Mouse (Mus musculus): ENCODE results near the gene Pik3ap1. TPM values are rescaled to one million over a fixed set of nuclear protein-coding genes. Genes with fewer than 3 reads are reported as not detected.
"Not testable (repeated sequence)": the region's sequence is repeated elsewhere in the genome, so short reads cannot be mapped to it uniquely, and the experiment has no call there.

Pik3ap1 gene
- polyA plus RNA-seq (2015; fragmentation: Nextera tagmentation; extraction: Ambion mirVana): 2.3 and 2.5 TPM in 2 replicates

DNA sequence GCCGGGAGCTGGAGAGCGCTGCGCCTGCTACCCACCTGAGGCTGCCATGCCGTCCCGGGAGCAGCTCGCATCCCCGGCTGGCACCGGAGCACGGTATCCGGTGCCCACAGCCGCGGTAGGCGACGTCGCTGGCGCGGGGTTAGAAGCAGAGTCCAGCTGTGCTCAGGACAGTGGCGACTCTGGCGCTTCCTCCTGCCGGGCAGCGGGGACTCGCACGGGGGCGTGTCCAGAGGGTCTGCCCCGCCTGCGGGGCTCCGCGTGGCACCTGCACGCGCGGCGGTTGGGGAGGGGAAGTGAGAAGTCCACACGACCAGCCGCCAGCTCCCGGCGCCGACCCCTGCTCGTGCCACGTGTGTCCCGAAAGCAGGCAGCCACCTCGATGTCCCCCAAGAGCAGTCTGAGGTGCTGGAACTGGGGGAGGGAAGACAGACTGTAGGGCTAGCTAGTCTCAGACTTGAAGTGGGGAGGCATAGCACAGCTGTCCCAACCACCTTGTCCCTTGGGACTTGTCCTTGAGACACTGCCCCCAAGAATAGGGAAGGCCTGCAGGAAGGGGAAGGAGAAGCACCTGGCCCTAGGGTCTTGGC lies at the start of gene Pik3ap1:
Gene Pik3ap1 (minus strand): TSS at position 181 of the 587 bp plus-strand sequence.
- Histone ChIP-seq H3K4me2 (ENCODE audit: low read length) (peak within 1 kb of the TSS; percentile 93), H3K4me1 (ENCODE audit: control insufficient read depth, insufficient read depth, low read depth, low read length) (peaks cover 8% of the 10 kb centered on the region), H3K4me3 (ENCODE audit: low read length) (peak within 1 kb of the TSS; percentile 50), H3K9me3 (ENCODE audit: control insufficient read depth, low read length) (no peaks in the 10 kb centered on the region), H3K27ac (ENCODE audit: low read depth, low read length) (no peak within 1 kb of the TSS), H3K9ac (ENCODE audit: low read depth, low read length) (peak within 1 kb of the TSS; percentile 51), H3K36me3 (ENCODE audit: control insufficient read depth, insufficient read depth, low read length) (no peaks in the 10 kb centered on the region), H3K27me3 (replicated peaks; ENCODE audit: control insufficient read depth, insufficient read depth, low read length) (peaks cover 6% of the 10 kb centered on the region; the same call in 1 of the 2 replicates)
- peak; percentile 40; the same call in 1 of the 2 replicates for ATAC-seq
- WGBS: 1% methylated on average over 40 of the region's 41 CpGs

DNA sequence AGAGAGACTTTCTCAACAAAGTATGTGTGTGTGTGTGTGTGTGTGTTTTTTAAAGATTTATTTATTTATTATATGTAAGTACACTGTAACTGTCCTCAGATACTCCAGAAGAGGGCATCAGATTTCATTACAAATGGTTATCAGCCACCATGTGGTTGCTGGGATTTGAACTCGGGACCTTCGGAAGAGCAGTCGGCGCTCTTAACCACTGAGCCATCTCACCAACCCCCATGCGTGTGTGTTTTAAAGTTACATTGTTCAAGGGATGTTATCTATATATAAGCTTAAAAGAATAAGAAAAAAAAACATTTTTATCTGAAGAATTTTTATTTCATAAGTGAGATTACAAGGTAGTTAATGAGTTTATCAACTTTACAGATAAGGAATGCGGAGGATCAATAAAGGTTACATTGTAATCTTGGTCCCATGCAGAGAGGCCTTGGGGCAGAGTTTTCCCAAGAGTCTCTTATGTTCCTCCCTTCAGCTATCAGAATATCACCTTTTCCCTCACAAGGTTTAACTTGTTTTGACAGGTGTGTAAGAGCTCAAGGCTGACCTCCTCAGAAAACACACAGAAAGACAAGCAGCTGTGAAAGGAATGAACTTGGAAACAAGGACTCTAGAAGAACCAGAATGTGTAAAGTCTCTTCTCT lies 46.7 kb upstream of the Pik3ap1 start:
- not testable (repeated sequence) for H3K4me3 ChIP-seq (ENCODE audit: low read length)
- WGBS: no CpG with 5 or more reads among the region's 6 CpGs

DNA sequence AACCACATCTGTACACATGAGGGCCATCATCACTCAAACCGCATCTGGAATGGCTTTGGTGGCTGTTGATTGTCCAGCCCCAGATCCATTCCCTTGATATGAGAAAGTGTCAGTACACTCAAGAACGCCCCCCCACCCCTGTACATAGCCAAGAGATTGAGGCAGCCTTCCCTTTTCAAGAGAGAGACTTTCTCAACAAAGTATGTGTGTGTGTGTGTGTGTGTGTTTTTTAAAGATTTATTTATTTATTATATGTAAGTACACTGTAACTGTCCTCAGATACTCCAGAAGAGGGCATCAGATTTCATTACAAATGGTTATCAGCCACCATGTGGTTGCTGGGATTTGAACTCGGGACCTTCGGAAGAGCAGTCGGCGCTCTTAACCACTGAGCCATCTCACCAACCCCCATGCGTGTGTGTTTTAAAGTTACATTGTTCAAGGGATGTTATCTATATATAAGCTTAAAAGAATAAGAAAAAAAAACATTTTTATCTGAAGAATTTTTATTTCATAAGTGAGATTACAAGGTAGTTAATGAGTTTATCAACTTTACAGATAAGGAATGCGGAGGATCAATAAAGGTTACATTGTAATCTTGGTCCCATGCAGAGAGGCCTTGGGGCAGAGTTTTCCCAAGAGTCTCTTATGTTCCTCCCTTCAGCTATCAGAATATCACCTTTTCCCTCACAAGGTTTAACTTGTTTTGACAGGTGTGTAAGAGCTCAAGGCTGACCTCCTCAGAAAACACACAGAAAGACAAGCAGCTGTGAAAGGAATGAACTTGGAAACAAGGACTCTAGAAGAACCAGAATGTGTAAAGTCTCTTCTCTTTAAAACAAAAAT lies 41.2 kb upstream of the Pik3ap1 start:
- H3K4me2 ChIP-seq (ENCODE audit: low read length); H3K4me1 ChIP-seq (ENCODE audit: control insufficient read depth, insufficient read depth, low read depth, low read length); H3K27ac ChIP-seq (ENCODE audit: low read depth, low read length); ATAC-seq; H3K4me3 ChIP-seq (ENCODE audit: low read length); H3K9ac ChIP-seq (ENCODE audit: low read depth, low read length); H3K27me3 ChIP-seq (replicated peaks; ENCODE audit: control insufficient read depth, insufficient read depth, low read length); H3K36me3 ChIP-seq (ENCODE audit: control insufficient read depth, insufficient read depth, low read length); H3K9me3 ChIP-seq (ENCODE audit: control insufficient read depth, low read length): not testable (repeated sequence)
- no CpG with 5 or more reads among the region's 8 CpGs for WGBS

More for the DNA sequence above, 46.7 kb upstream of the Pik3ap1 start:
- H3K27me3 ChIP-seq (replicated peaks; ENCODE audit: control insufficient read depth, insufficient read depth, low read length); H3K36me3 ChIP-seq (ENCODE audit: control insufficient read depth, insufficient read depth, low read length); H3K4me1 ChIP-seq (ENCODE audit: control insufficient read depth, insufficient read depth, low read depth, low read length); H3K27ac ChIP-seq (ENCODE audit: low read depth, low read length); H3K9me3 ChIP-seq (ENCODE audit: control insufficient read depth, low read length); ATAC-seq; H3K9ac ChIP-seq (ENCODE audit: low read depth, low read length); H3K4me2 ChIP-seq (ENCODE audit: low read length): not testable (repeated sequence)

DNA sequence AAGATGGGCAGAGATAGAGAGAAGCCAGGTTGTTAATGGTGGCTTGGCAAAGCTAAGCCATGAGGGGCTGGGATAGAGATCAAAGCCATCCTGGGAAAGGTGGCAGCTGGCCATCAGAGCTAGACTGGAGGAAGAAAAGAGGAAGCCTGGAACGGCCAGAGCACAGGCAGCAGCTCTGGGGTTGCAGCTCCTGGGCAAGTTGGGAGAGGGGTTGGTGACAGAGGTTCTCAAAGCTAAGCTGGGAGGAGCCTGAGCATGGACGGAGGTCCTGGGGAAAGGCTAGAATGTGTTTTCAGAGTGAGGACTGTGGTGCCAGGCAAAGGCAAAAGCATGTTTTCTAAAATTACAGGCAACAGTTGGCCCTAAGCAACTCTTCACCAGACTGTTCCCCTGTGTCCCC lies 36.4 kb upstream of the Pik3ap1 start:
- WGBS: 77% methylated on average over 2 of the region's 2 CpGs
- Histone ChIP-seq H3K4me2 (ENCODE audit: low read length) (no peak overlapping the region), H3K9me3 (ENCODE audit: control insufficient read depth, low read length) (peaks cover 4% of the 10 kb centered on the region), H3K4me1 (ENCODE audit: control insufficient read depth, insufficient read depth, low read depth, low read length) (no peaks in the 10 kb centered on the region), H3K4me3 (ENCODE audit: low read length) (no peak overlapping the region), H3K27me3 (replicated peaks; ENCODE audit: control insufficient read depth, insufficient read depth, low read length) (no peaks in the 10 kb centered on the region), H3K9ac (ENCODE audit: low read depth, low read length) (no peak overlapping the region), H3K27ac (ENCODE audit: low read depth, low read length) (no peak overlapping the region), H3K36me3 (ENCODE audit: control insufficient read depth, insufficient read depth, low read length) (no peaks in the 10 kb centered on the region)
- ATAC-seq: no peak

DNA sequence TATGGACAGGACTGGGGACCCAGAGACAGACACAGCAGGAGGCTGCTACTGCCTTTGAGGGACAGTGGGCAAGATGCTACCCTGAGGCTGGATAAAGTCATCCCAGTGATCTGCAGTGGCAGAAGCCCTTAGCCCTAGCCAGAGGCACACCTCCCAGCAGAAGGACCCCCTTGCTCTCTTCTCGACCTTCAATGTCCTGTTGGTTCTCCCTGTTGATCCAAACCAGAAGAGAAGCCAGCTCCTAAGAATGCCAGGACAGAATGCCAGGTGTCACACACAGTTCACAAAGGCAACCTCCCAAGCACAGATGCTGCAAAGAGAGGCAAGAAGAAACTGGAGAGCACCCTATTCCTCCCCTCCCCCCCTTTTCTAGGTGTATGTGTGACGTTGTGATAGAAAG lies 33.9 kb upstream of the Pik3ap1 start:
- Histone ChIP-seq H3K4me2 (ENCODE audit: low read length) (no peak overlapping the region), H3K9me3 (ENCODE audit: control insufficient read depth, low read length) (peaks cover 2% of the 10 kb centered on the region), H3K27ac (ENCODE audit: low read depth, low read length) (no peak overlapping the region), H3K9ac (ENCODE audit: low read depth, low read length) (no peak overlapping the region), H3K27me3 (replicated peaks; ENCODE audit: control insufficient read depth, insufficient read depth, low read length) (no peaks in the 10 kb centered on the region), H3K36me3 (ENCODE audit: control insufficient read depth, insufficient read depth, low read length) (no peaks in the 10 kb centered on the region), H3K4me1 (ENCODE audit: control insufficient read depth, insufficient read depth, low read depth, low read length) (no peaks in the 10 kb centered on the region), H3K4me3 (ENCODE audit: low read length) (no peak overlapping the region)
- ATAC-seq: no peak
- 82% methylated on average over 2 of the region's 2 CpGs for WGBS

DNA sequence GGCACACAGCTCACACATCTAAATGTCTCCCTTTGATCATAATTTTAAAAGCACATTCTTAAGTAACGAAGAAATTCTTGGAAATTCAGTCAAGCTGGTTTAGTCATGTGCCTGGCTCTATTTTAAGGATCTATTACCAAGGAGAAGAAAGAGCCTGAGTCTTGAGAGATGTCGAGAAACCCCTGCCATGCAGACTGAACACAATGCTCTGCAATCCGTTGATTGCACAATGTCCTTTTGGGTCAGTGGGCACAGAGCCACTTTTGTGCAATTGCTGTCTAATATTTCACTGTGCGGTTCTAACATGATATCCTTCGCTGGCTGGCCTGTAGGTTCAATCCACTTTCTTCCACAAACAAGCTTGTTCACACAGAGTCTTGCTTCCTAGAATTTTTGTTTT lies 33.1 kb upstream of the Pik3ap1 start:
- Histone ChIP-seq H3K4me1 (ENCODE audit: control insufficient read depth, insufficient read depth, low read depth, low read length) (no peaks in the 10 kb centered on the region), H3K4me2 (ENCODE audit: low read length) (no peak overlapping the region), H3K27ac (ENCODE audit: low read depth, low read length) (no peak overlapping the region), H3K9ac (ENCODE audit: low read depth, low read length) (no peak overlapping the region), H3K4me3 (ENCODE audit: low read length) (no peak overlapping the region), H3K27me3 (replicated peaks; ENCODE audit: control insufficient read depth, insufficient read depth, low read length) (no peaks in the 10 kb centered on the region), H3K9me3 (ENCODE audit: control insufficient read depth, low read length) (no peaks in the 10 kb centered on the region), H3K36me3 (ENCODE audit: control insufficient read depth, insufficient read depth, low read length) (no peaks in the 10 kb centered on the region)
- no peak for ATAC-seq
- WGBS: 31% methylated on average over 5 of the region's 5 CpGs

DNA sequence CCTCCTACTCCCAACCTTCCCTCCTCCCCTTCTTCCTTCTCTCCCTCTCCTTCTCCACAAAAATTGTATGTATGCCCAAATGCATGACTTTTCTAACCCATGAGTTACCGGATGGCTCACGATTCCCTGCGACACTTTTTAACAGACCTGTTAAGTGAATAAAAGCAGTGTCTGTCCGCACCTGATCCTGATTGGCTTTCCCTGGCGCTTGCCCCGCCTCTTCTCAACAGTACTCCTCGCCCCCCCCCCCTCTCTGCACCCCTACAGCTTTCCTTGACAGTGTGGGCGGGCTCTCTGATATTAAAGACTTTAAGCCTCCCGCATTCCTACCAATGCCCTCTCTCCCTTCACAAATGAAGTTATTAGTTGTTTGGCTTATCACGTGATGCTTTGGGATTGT lies 31.3 kb upstream of the Pik3ap1 start:
- no peaks in the 10 kb centered on the region for H3K27me3 ChIP-seq (replicated peaks; ENCODE audit: control insufficient read depth, insufficient read depth, low read length)
- no peak overlapping the region for H3K4me3 ChIP-seq (ENCODE audit: low read length)
- H3K4me2 ChIP-seq (ENCODE audit: low read length): no peak overlapping the region
- H3K4me1 ChIP-seq (ENCODE audit: control insufficient read depth, insufficient read depth, low read depth, low read length): no peaks in the 10 kb centered on the region
- H3K36me3 ChIP-seq (ENCODE audit: control insufficient read depth, insufficient read depth, low read length): no peaks in the 10 kb centered on the region
- WGBS: 43% methylated on average over 10 of the region's 10 CpGs
- ATAC-seq: no peak
- H3K9ac ChIP-seq (ENCODE audit: low read depth, low read length): no peak overlapping the region
- H3K27ac ChIP-seq (ENCODE audit: low read depth, low read length): no peak overlapping the region
- no peaks in the 10 kb centered on the region for H3K9me3 ChIP-seq (ENCODE audit: control insufficient read depth, low read length)

DNA sequence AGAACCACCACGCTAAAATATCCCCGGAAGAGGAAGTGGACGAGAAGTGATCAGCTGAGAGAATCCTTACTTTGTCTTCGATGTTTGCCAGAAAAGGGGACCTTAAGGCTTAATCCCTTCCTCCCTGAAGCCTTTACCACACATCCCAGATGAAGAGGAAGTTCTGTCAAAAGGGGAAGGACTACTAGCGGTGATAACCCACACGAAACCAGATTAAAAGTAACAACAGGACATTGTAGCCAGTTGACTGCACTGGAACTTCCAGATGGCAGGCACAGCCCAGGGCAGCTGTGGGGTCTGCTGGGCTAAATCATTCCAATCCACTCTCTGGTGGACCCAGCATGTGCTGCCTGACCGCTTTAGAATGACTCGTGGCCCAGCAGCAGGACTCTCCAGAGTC lies 17.7 kb upstream of the Pik3ap1 start:
- Histone ChIP-seq H3K36me3 (ENCODE audit: control insufficient read depth, insufficient read depth, low read length) (no peaks in the 10 kb centered on the region), H3K4me1 (ENCODE audit: control insufficient read depth, insufficient read depth, low read depth, low read length) (no peaks in the 10 kb centered on the region), H3K9ac (ENCODE audit: low read depth, low read length) (no peak overlapping the region), H3K27me3 (replicated peaks; ENCODE audit: control insufficient read depth, insufficient read depth, low read length) (no peaks in the 10 kb centered on the region), H3K27ac (ENCODE audit: low read depth, low read length) (no peak overlapping the region), H3K4me3 (ENCODE audit: low read length) (no peak overlapping the region), H3K9me3 (ENCODE audit: control insufficient read depth, low read length) (no peaks in the 10 kb centered on the region), H3K4me2 (ENCODE audit: low read length) (no peak overlapping the region)
- ATAC-seq: no peak
- 85% methylated on average over 8 of the region's 8 CpGs for WGBS

- no peaks in the 10 kb centered on the region for H3K36me3 ChIP-seq (ENCODE audit: control insufficient read depth, insufficient read depth, low read length)
- 85% methylated on average over 8 of the region's 8 CpGs for WGBS
Measured at GRCm38 (mm10) chr19:41390856-41391255, 6.0 kb upstream of the Pik3ap1 start.

More at GRCm38 (mm10) chr19:41390856-41391255, 6.0 kb upstream of the Pik3ap1 start:
- no peaks in the 10 kb centered on the region for H3K4me1 ChIP-seq (ENCODE audit: control insufficient read depth, insufficient read depth, low read depth, low read length)
- H3K9me3 ChIP-seq (ENCODE audit: control insufficient read depth, low read length): no peaks in the 10 kb centered on the region; the same call in 1 of the 2 replicates
- ATAC-seq: no peak
- no peak overlapping the region for H3K9ac ChIP-seq (ENCODE audit: low read depth, low read length)
- H3K4me3 ChIP-seq (ENCODE audit: low read length): no peak overlapping the region
- no peaks in the 10 kb centered on the region for H3K27me3 ChIP-seq (replicated peaks; ENCODE audit: control insufficient read depth, insufficient read depth, low read length)
- H3K4me2 ChIP-seq (ENCODE audit: low read length): no peak overlapping the region
- H3K27ac ChIP-seq (ENCODE audit: low read depth, low read length): no peak overlapping the region

Data from hindbrain, embryonic 16.5 days (tissue).